22 mouse cellular contexts compared by ENCODE assay signal in genomic region chr6:125346029-125346428, GRCm38 (mm10). TPM values are rescaled to one million over a fixed set of nuclear protein-coding genes. Genes with fewer than 3 reads are reported as not detected.
DNase-seq lines count a peak whose midpoint lies in the region; ATAC-seq and TF ChIP-seq lines count a peak whose summit lies in the region.
"Had no signal": no experiment of that assay in that cellular context is flagged by ENCODE, and none has a peak within 500 bp of the region (broad histone marks: within the 10 kb centered on the region; RNA-seq: fewer than 3 reads in every experiment).

No protein-coding gene starts in this region.

- H3K4me1 ChIP-seq in liver, embryonic 15.5 days (replicated peaks), result peaks cover 45% of the 10 kb centered on the region
- peaks cover 26% of the 10 kb centered on the region for H3K4me1 ChIP-seq in liver, embryonic 11.5 days (replicated peaks; ENCODE audit: control insufficient read depth, insufficient read depth, low read length)
- peaks cover 25% of the 10 kb centered on the region for H3K4me1 ChIP-seq in intestine, postnatal 0 days (replicated peaks; ENCODE audit: control insufficient read depth, insufficient read depth, low read length)

- 42% methylated on average over 2 of the region's 2 CpGs for WGBS in liver, embryonic 15.5 days (ENCODE audit: insufficient replicate concordance)
- 54% methylated on average over 2 of the region's 2 CpGs for WGBS in liver, embryonic 11.5 days
- 41% methylated on average over 2 of the region's 2 CpGs for WGBS in intestine, postnatal 0 days

- H3K27me3 ChIP-seq in liver, embryonic 15.5 days, result peaks cover 17% of the 10 kb centered on the region; the same call in 1 of the 2 replicates
- no peaks in the 10 kb centered on the region for H3K27me3 ChIP-seq in liver, embryonic 11.5 days (replicated peaks; ENCODE audit: control insufficient read depth, insufficient read depth, low read length)
- H3K27me3 ChIP-seq in intestine, postnatal 0 days (replicated peaks; ENCODE audit: control insufficient read depth, insufficient read depth, low read length), result no peaks in the 10 kb centered on the region
- H3K27me3 ChIP-seq: limb, embryonic 13.5 days; lung, embryonic 15.5 days had no signal

- ATAC-seq in liver, embryonic 15.5 days (ENCODE audit: insufficient read depth), result 0 out of 2 replicates have a peak, but pooled peaks have one; percentile 5
- ATAC-seq in liver, embryonic 11.5 days (replicated peaks; ENCODE audit: low FRiP score), result no peak
- peak; percentile 82 for ATAC-seq in intestine, postnatal 0 days
- ATAC-seq: forebrain, postnatal 0 days had no signal

- no peak overlapping the region; the same call in 1 of the 2 replicates for H3K27ac ChIP-seq in liver, embryonic 15.5 days (replicated peaks)
- H3K27ac ChIP-seq in liver, embryonic 11.5 days (ENCODE audit: low read depth, low read length), result no peak overlapping the region
- peak overlapping the region; percentile 51 for H3K27ac ChIP-seq in intestine, postnatal 0 days (ENCODE audit: low read depth, low read length)
- no peak overlapping the region for H3K27ac ChIP-seq in layer of hippocampus, adult 2 months
- H3K27ac ChIP-seq: forebrain, embryonic 10.5 days; limb, embryonic 13.5 days; lung, embryonic 15.5 days; midbrain, embryonic 12.5 days had no signal

- H3K4me3 ChIP-seq in liver, embryonic 15.5 days (replicated peaks), result no peak overlapping the region
- H3K4me3 ChIP-seq in liver, embryonic 11.5 days (ENCODE audit: low read depth, low read length), result no peak overlapping the region
- H3K4me3 ChIP-seq in intestine, postnatal 0 days (ENCODE audit: low read depth, low read length), result no peak overlapping the region
- no peak overlapping the region for H3K4me3 ChIP-seq in layer of hippocampus, adult 2 months
- H3K4me3 ChIP-seq: forebrain, embryonic 10.5 days; limb, embryonic 13.5 days; lung, embryonic 15.5 days; midbrain, embryonic 12.5 days had no signal

- TF ChIP-seq CTCF in intestine, postnatal 0 days (IDR thresholded peaks at IDR 0.05; ENCODE audit: low read depth), result no peak
- TF ChIP-seq CTCF in layer of hippocampus, adult 2 months (conservative IDR thresholded peaks at IDR 0.05), result no peak

- no peak overlapping the region for H3K4me2 ChIP-seq in liver, embryonic 15.5 days
- no peak overlapping the region for H3K4me2 ChIP-seq in liver, embryonic 11.5 days
- no peak overlapping the region for H3K4me2 ChIP-seq in intestine, postnatal 0 days (replicated peaks; ENCODE audit: low read depth)
- H3K4me2 ChIP-seq: heart, embryonic 11.5 days; limb, embryonic 13.5 days; lung, embryonic 15.5 days; midbrain, embryonic 12.5 days had no signal

- no peaks in the 10 kb centered on the region for H3K36me3 ChIP-seq in liver, embryonic 15.5 days (replicated peaks)
- H3K36me3 ChIP-seq in liver, embryonic 11.5 days (ENCODE audit: control insufficient read depth, insufficient read depth, low read length), result no peaks in the 10 kb centered on the region
- H3K36me3 ChIP-seq in intestine, postnatal 0 days (ENCODE audit: control insufficient read depth, insufficient read depth), result no peaks in the 10 kb centered on the region
- H3K36me3 ChIP-seq: forebrain, embryonic 10.5 days; limb, embryonic 13.5 days; lung, embryonic 15.5 days; midbrain, embryonic 12.5 days had no signal

- H3K9me3 ChIP-seq in liver, embryonic 15.5 days (replicated peaks), result no peaks in the 10 kb centered on the region
- no peaks in the 10 kb centered on the region for H3K9me3 ChIP-seq in liver, embryonic 11.5 days (ENCODE audit: control insufficient read depth, low read length)
- no peaks in the 10 kb centered on the region for H3K9me3 ChIP-seq in intestine, postnatal 0 days (ENCODE audit: control insufficient read depth)
- H3K9me3 ChIP-seq: forebrain, embryonic 10.5 days; limb, embryonic 13.5 days; lung, embryonic 15.5 days; midbrain, embryonic 12.5 days had no signal

- no peak for DNase-seq in liver, embryonic 11.5 days (ENCODE audit: low spot score)
- DNase-seq in kidney, postnatal 36 days, result peak; percentile 65 to 78
- no peak for DNase-seq in gastrocnemius, postnatal 10 days
- no peak for DNase-seq in layer of hippocampus, adult 2 months (ENCODE audit: low spot score in 2 of 2)
- no peak for DNase-seq in testis, postnatal 10 days (ENCODE audit: low spot score)
- DNase-seq: adrenal gland, adult 8-10 months; cerebellum, postnatal 10 days; embryo, embryonic 11 days; forebrain, postnatal 0 days; heart, postnatal 10 days; layer of hippocampus, postnatal 36 days; right cerebral cortex, adult 18-20 months; spleen, adult 18-20 months had no signal

- no peak overlapping the region for H3K9ac ChIP-seq in liver, embryonic 15.5 days
- H3K9ac ChIP-seq in liver, embryonic 11.5 days (ENCODE audit: low read depth, low read length), result no peak overlapping the region
- no peak overlapping the region for H3K9ac ChIP-seq in intestine, postnatal 0 days (ENCODE audit: low read depth, low read length)
- H3K9ac ChIP-seq: forebrain, postnatal 0 days; limb, embryonic 13.5 days; lung, embryonic 15.5 days; midbrain, embryonic 12.5 days had no signal

RNA-seq across cellular contexts. Expression of gene Tnfrsf1a, which starts 3.1 kb away (rescaled TPM):
- 29.4 and 31.0 TPM in 2 replicates for polyA plus RNA-seq in liver, embryonic 15.5 days (2015; fragmentation: Nextera tagmentation; extraction: Ambion mirVana)
- 37.0 and 38.0 TPM in 2 replicates for polyA plus RNA-seq in liver, embryonic 11.5 days (2014; fragmentation: Nextera tagmentation; extraction: Ambion mirVana)
- polyA plus RNA-seq in intestine, postnatal 0 days (2015; fragmentation: Nextera tagmentation; extraction: Ambion mirVana), result 108 and 109 TPM in 2 replicates
- 10 to 100 TPM; 43.8 to 58.8 TPM for total RNA-seq in gastrocnemius, postnatal 10 days (2021)
- total RNA-seq in layer of hippocampus, adult 2 months (2021), result 10 to 100 TPM; 12.0 to 12.1 TPM

RNA-seq across cellular contexts. Expression of gene Scnn1a, which starts 25.6 kb away (rescaled TPM):
- polyA plus RNA-seq in liver, embryonic 15.5 days (2015; fragmentation: Nextera tagmentation; extraction: Ambion mirVana), result 0.64 and 0.79 TPM in 2 replicates
- polyA plus RNA-seq in liver, embryonic 11.5 days (2014; fragmentation: Nextera tagmentation; extraction: Ambion mirVana), result 0.55 and 0.74 TPM in 2 replicates
- 16.9 and 19.0 TPM in 2 replicates for polyA plus RNA-seq in intestine, postnatal 0 days (2015; fragmentation: Nextera tagmentation; extraction: Ambion mirVana)
- under 1 TPM; 0.31 to 0.43 TPM for total RNA-seq in gastrocnemius, postnatal 10 days (2021)
- total RNA-seq in layer of hippocampus, adult 2 months (2021), result 1 to 10 TPM; 4.3 to 5.2 TPM

RNA-seq across cellular contexts. Expression of gene Ltbr, which starts 32.3 kb away (rescaled TPM):
- polyA plus RNA-seq in liver, embryonic 15.5 days (2015; fragmentation: Nextera tagmentation; extraction: Ambion mirVana), result 20.6 and 25.1 TPM in 2 replicates
- polyA plus RNA-seq in liver, embryonic 11.5 days (2014; fragmentation: Nextera tagmentation; extraction: Ambion mirVana), result 30.1 and 34.7 TPM in 2 replicates
- polyA plus RNA-seq in intestine, postnatal 0 days (2015; fragmentation: Nextera tagmentation; extraction: Ambion mirVana), result 104 and 110 TPM in 2 replicates
- 10 to 100 TPM; 34.0 to 36.1 TPM for total RNA-seq in gastrocnemius, postnatal 10 days (2021)
- 1 to 10 TPM; 6.6 to 9.8 TPM for total RNA-seq in layer of hippocampus, adult 2 months (2021)

RNA-seq across cellular contexts. Expression of gene Plekhg6, which starts 34.6 kb away (rescaled TPM):
- polyA plus RNA-seq in liver, embryonic 15.5 days (2015; fragmentation: Nextera tagmentation; extraction: Ambion mirVana), result 0.70 and 0.86 TPM in 2 replicates
- polyA plus RNA-seq in liver, embryonic 11.5 days (2014; fragmentation: Nextera tagmentation; extraction: Ambion mirVana), result 0.30 and 0.35 TPM in 2 replicates
- polyA plus RNA-seq in intestine, postnatal 0 days (2015; fragmentation: Nextera tagmentation; extraction: Ambion mirVana), result 31.4 and 37.0 TPM in 2 replicates
- under 1 TPM in 1 of 2 experiments, not detected in 1; 0.07 TPM for total RNA-seq in gastrocnemius, postnatal 10 days (2021)
- under 1 TPM in 1 of 2 experiments, not detected in 1; 0.17 TPM for total RNA-seq in layer of hippocampus, adult 2 months (2021)
- total RNA-seq: heart, postnatal 10 days; megakaryocyte progenitor cell, adult 5-6 weeks; monocyte, adult 5-6 weeks had no signal
- polyA plus RNA-seq: heart, embryonic 11.5 days had no signal

Comparison
In these comparisons a context has a peak if more than half of its experiments do, and no peak if none do; other contexts are left out.
1. DNase-seq: peak in kidney, postnatal 36 days (2 of 2); none in liver, embryonic 11.5 days (single experiment), gastrocnemius, postnatal 10 days (single experiment), layer of hippocampus, adult 2 months (0 of 2) and testis, postnatal 10 days (single experiment).